ENCODE assay signal across 22 mouse cellular contexts in genomic region chr9:59542766-59543324, GRCm38 (mm10). TPM values are rescaled to one million over a fixed set of nuclear protein-coding genes. Genes with fewer than 3 reads are reported as not detected.
A peak's percentile ranks its signal among the peaks of the same experiment; 100 is the strongest.
DNase-seq lines count a peak whose midpoint lies in the region; ATAC-seq and TF ChIP-seq lines count a peak whose summit lies in the region.
"Had no signal": no experiment of that assay in that cellular context is flagged by ENCODE, and none has a peak within 500 bp of the region (broad histone marks: within the 10 kb centered on the region; RNA-seq: fewer than 3 reads in every experiment).

No protein-coding gene starts in this region.

- H3K27ac ChIP-seq in bone marrow macrophage, adult 2 months (ENCODE audit: insufficient read depth, low read depth, low read length): peak overlapping the region; percentile 99
- no peak overlapping the region for H3K27ac ChIP-seq in liver, embryonic 13.5 days
- H3K27ac ChIP-seq: forebrain, embryonic 13.5 days; hindbrain, embryonic 12.5 days had no signal

- peak overlapping the region; percentile 91 for H3K4me3 ChIP-seq in bone marrow macrophage, adult 2 months (ENCODE audit: insufficient read depth, low read length)
- H3K4me3 ChIP-seq in liver, embryonic 13.5 days (replicated peaks): no peak overlapping the region
- H3K4me3 ChIP-seq: forebrain, embryonic 13.5 days; hindbrain, embryonic 12.5 days had no signal

- peak; percentile 39 to 58 for DNase-seq in lung, adult 18-20 months
- DNase-seq in lung, postnatal 36 days: no peak
- DNase-seq in liver, embryonic 13.5 days: no peak
- peak; percentile 29 for DNase-seq in lung, postnatal 25 days (ENCODE audit: low spot score)
- DNase-seq in urinary bladder, postnatal 25 days (ENCODE audit: low spot score): no peak
- DNase-seq in gastrocnemius, adult 8-10 months (ENCODE audit: low spot score in 2 of 2): no peak
- no peak for DNase-seq in frontal cortex, adult 2 months (ENCODE audit: extremely low spot score in 1 of 2, low spot score in 1 of 2)
- DNase-seq: adrenal gland, postnatal 14 days; cerebellum, adult 9-10 months; gastrocnemius, postnatal 25 days; heart, postnatal 10 days; kidney, postnatal 36 days; left cerebral cortex, postnatal 4 days; retina, postnatal 1 day; thymus, postnatal 25 days had no signal

- H3K9me3 ChIP-seq in liver, embryonic 13.5 days (replicated peaks): no peaks in the 10 kb centered on the region
- H3K9me3 ChIP-seq: forebrain, embryonic 13.5 days; hindbrain, embryonic 12.5 days had no signal

- ATAC-seq in liver, embryonic 13.5 days (ENCODE audit: low read depth): no peak
- ATAC-seq: forebrain, embryonic 13.5 days had no signal

- H3K36me3 ChIP-seq in liver, embryonic 13.5 days: no peaks in the 10 kb centered on the region
- H3K36me3 ChIP-seq: hindbrain, embryonic 12.5 days had no signal

- TF ChIP-seq POLR2A in bone marrow macrophage, adult 2 months (IDR thresholded peaks at IDR 0.05; ENCODE audit: borderline replicate concordance, low read depth, low read length): no peak

- peak overlapping the region; percentile 6; the same call in 1 of the 2 replicates for H3K4me2 ChIP-seq in liver, embryonic 13.5 days
- H3K4me2 ChIP-seq: forebrain, embryonic 13.5 days; hindbrain, embryonic 12.5 days had no signal

- peaks cover 34% of the 10 kb centered on the region for H3K4me1 ChIP-seq in bone marrow macrophage, adult 2 months (ENCODE audit: control insufficient read depth, insufficient read depth, low read length)
- H3K4me1 ChIP-seq in liver, embryonic 13.5 days (replicated peaks): peaks cover 38% of the 10 kb centered on the region

- no peaks in the 10 kb centered on the region for H3K27me3 ChIP-seq in liver, embryonic 13.5 days
- H3K27me3 ChIP-seq: forebrain, embryonic 13.5 days; hindbrain, embryonic 12.5 days had no signal

- no peak for TF ChIP-seq CTCF in bone marrow macrophage, adult 2 months (IDR thresholded peaks at IDR 0.05; ENCODE audit: low read depth, low read length)

- H3K9ac ChIP-seq in liver, embryonic 13.5 days: no peak overlapping the region
- H3K9ac ChIP-seq: forebrain, embryonic 13.5 days; hindbrain, embryonic 12.5 days had no signal

RNA-seq across cellular contexts. Expression of gene Tmem202, which starts 3.2 kb away (rescaled TPM):
- 1.3 and 1.6 TPM in 2 replicates for polyA plus RNA-seq in bone marrow macrophage, adult 2 months (2012; ENCODE audit: insufficient read depth, insufficient read length, missing spikeins)
- 0.16 TPM in 1 of 2 replicates, not detected in the other for polyA plus RNA-seq in liver, embryonic 13.5 days (2015; fragmentation: Nextera tagmentation; extraction: Ambion mirVana)
- under 1 TPM in 3 of 4 experiments, not detected in 1; 0.36 to 0.86 (median 0.54) TPM for total RNA-seq in gastrocnemius, adult 8-10 months (2022)
- polyA plus RNA-seq in frontal cortex, adult 2 months (2012; rRNA removed): 2.5 and 3.6 TPM in 2 replicates
- polyA plus RNA-seq: embryonic facial prominence, embryonic 11.5 days; forebrain, embryonic 13.5 days; hindbrain, embryonic 12.5 days; kidney, embryonic 14.5 days; liver, embryonic 16.5 days had no signal

RNA-seq across cellular contexts. Expression of gene Hexa, which starts 3.5 kb away (rescaled TPM):
- 952 and 993 TPM in 2 replicates for polyA plus RNA-seq in bone marrow macrophage, adult 2 months (2012; ENCODE audit: insufficient read depth, insufficient read length, missing spikeins)
- polyA plus RNA-seq in liver, embryonic 13.5 days (2015; fragmentation: Nextera tagmentation; extraction: Ambion mirVana): 32.1 and 32.5 TPM in 2 replicates
- total RNA-seq in gastrocnemius, adult 8-10 months (2022): 10 to 100 TPM; 36.4 to 39.3 (median 39.1) TPM
- polyA plus RNA-seq in frontal cortex, adult 2 months (2012; rRNA removed): 59.6 and 59.9 TPM in 2 replicates

RNA-seq across cellular contexts. Expression of gene Celf6, which starts 34.9 kb away (rescaled TPM):
- polyA plus RNA-seq in bone marrow macrophage, adult 2 months (2012; ENCODE audit: insufficient read depth, insufficient read length, missing spikeins): not detected in 2 replicates
- polyA plus RNA-seq in liver, embryonic 13.5 days (2015; fragmentation: Nextera tagmentation; extraction: Ambion mirVana): 0.12 TPM in 1 of 2 replicates, not detected in the other
- total RNA-seq in gastrocnemius, adult 8-10 months (2022): not detected
- 17.5 and 19.3 TPM in 2 replicates for polyA plus RNA-seq in frontal cortex, adult 2 months (2012; rRNA removed)
- total RNA-seq: gastrocnemius, postnatal 25 days; heart, adult 8-10 months; heart, postnatal 10 days had no signal
- polyA plus RNA-seq: kidney, embryonic 14.5 days had no signal

RNA-seq across cellular contexts. Expression of gene Arih1, which starts 56.4 kb away (rescaled TPM):
- 53.4 and 55.1 TPM in 2 replicates for polyA plus RNA-seq in bone marrow macrophage, adult 2 months (2012; ENCODE audit: insufficient read depth, insufficient read length, missing spikeins)
- polyA plus RNA-seq in liver, embryonic 13.5 days (2015; fragmentation: Nextera tagmentation; extraction: Ambion mirVana): 5.2 and 6.1 TPM in 2 replicates
- 100 to 1,000 TPM; 101 to 124 (median 111) TPM for total RNA-seq in gastrocnemius, adult 8-10 months (2022)
- 50.1 and 53.1 TPM in 2 replicates for polyA plus RNA-seq in frontal cortex, adult 2 months (2012; rRNA removed)

Comparison
In these comparisons a context has a peak if more than half of its experiments do, and no peak if none do; other contexts are left out.
1. DNase-seq: peak in lung, adult 18-20 months (2 of 2) and lung, postnatal 25 days (single experiment); none in lung, postnatal 36 days (single experiment), liver, embryonic 13.5 days (single experiment), urinary bladder, postnatal 25 days (single experiment), gastrocnemius, adult 8-10 months (0 of 2) and frontal cortex, adult 2 months (0 of 2).
2. RNA of gene Hexa, which starts 3.5 kb away (polyA plus RNA-seq): 952 to 993 TPM in bone marrow macrophage, adult 2 months; 59.6 to 59.9 TPM in frontal cortex, adult 2 months and 32.1 to 32.5 TPM in liver, embryonic 13.5 days; every median in the first group is over 10 times any median in the second.
3. RNA of gene Celf6, which starts 34.9 kb away (polyA plus RNA-seq): 17.5 to 19.3 TPM in frontal cortex, adult 2 months; 0.12 TPM in liver, embryonic 13.5 days and not detected in bone marrow macrophage, adult 2 months; every median in the first group is over 10 times any median in the second.